Comparison of ENCODE assay signal across 22 mouse cellular contexts in genomic region chr7:39728930-39729329, GRCm38 (mm10).
"Had no signal": no experiment of that assay in that cellular context is flagged by ENCODE, and none has a peak within 500 bp of the region (broad histone marks: within the 10 kb centered on the region; RNA-seq: fewer than 3 reads in every experiment).

No protein-coding gene starts in this region.

- H3K9ac ChIP-seq: limb, embryonic 13.5 days; liver, embryonic 12.5 days; liver, embryonic 15.5 days; lung, embryonic 15.5 days; neural tube, embryonic 12.5 days; neural tube, embryonic 15.5 days had no signal

- H3K9me3 ChIP-seq: limb, embryonic 10.5 days; limb, embryonic 13.5 days; liver, embryonic 12.5 days; liver, embryonic 15.5 days; lung, embryonic 15.5 days; neural tube, embryonic 12.5 days; neural tube, embryonic 15.5 days had no signal

- ATAC-seq: intestine, postnatal 0 days; liver, embryonic 12.5 days had no signal

- H3K27ac ChIP-seq: kidney, postnatal 0 days; layer of hippocampus, adult 2 months; limb, embryonic 10.5 days; limb, embryonic 13.5 days; liver, embryonic 12.5 days; liver, embryonic 15.5 days; lung, embryonic 15.5 days; neural tube, embryonic 12.5 days; neural tube, embryonic 15.5 days had no signal

- H3K27me3 ChIP-seq: limb, embryonic 13.5 days; liver, embryonic 12.5 days; liver, embryonic 15.5 days; lung, embryonic 15.5 days; megakaryocyte, embryonic 14.5 days; neural tube, embryonic 15.5 days had no signal

- H3K4me2 ChIP-seq: limb, embryonic 13.5 days; liver, embryonic 12.5 days; liver, embryonic 15.5 days; lung, embryonic 15.5 days; neural tube, embryonic 12.5 days; neural tube, embryonic 15.5 days had no signal

- H3K4me3 ChIP-seq: layer of hippocampus, adult 2 months; limb, embryonic 10.5 days; limb, embryonic 13.5 days; liver, embryonic 12.5 days; liver, embryonic 15.5 days; lung, embryonic 15.5 days; megakaryocyte, embryonic 14.5 days; neural tube, embryonic 12.5 days; neural tube, embryonic 15.5 days had no signal

- H3K36me3 ChIP-seq: limb, embryonic 10.5 days; limb, embryonic 13.5 days; liver, embryonic 12.5 days; liver, embryonic 15.5 days; lung, embryonic 15.5 days; neural tube, embryonic 12.5 days; neural tube, embryonic 15.5 days had no signal

- H3K4me1 ChIP-seq: limb, embryonic 10.5 days; limb, embryonic 13.5 days; liver, embryonic 12.5 days; liver, embryonic 15.5 days; lung, embryonic 15.5 days; megakaryocyte, embryonic 14.5 days; neural tube, embryonic 15.5 days had no signal

- DNase-seq: kidney, adult 2 months; kidney, postnatal 25 days; layer of hippocampus, adult 9-11 months; liver; lung, adult 18-20 months; lung, postnatal 10 days; lung, postnatal 36 days; right cerebral cortex, adult 18-20 months; right cerebral cortex, postnatal 25 days; spleen, adult 18-20 months; thymus, postnatal 25 days had no signal
